Mouse (Mus musculus): ENCODE data around the gene Pmel. TPM values are rescaled to one million over a fixed set of nuclear protein-coding genes. Genes with fewer than 3 reads are reported as not detected.
"Not testable (repeated sequence)": the region's sequence is repeated elsewhere in the genome, so short reads cannot be mapped to it uniquely, and the experiment has no call there.

Gene Pmel
- polyA plus RNA-seq, 1 experiment from 2014 or later = 2.0 TPM

GRCm38 (mm10) chr10:128704491-128705316 is 709 bp downstream of the Pmel start, which contains the start of gene Cdk2:
Gene Cdk2, minus strand, starts transcription at chr10:128705031.
- H3K4me1 ChIP-seq (replicated peaks; ENCODE audit: control insufficient read depth, insufficient read depth) = no peaks in the 10 kb centered on the region
- WGBS = under 1% methylated on average over 58 of the region's 62 CpGs
- no peaks in the 10 kb centered on the region for H3K9me3 ChIP-seq (ENCODE audit: control insufficient read depth, low read length)
- H3K36me3 ChIP-seq (ENCODE audit: control insufficient read depth, insufficient read depth, low read length) = peaks cover 12% of the 10 kb centered on the region; the same call in 1 of the 2 replicates
- H3K9ac ChIP-seq (ENCODE audit: low read length) = peak within 1 kb of the TSS; percentile 77
- peak; percentile 95 for ATAC-seq (ENCODE audit: low FRiP score, low TSS enrichment)
- TF ChIP-seq EP300 (optimal IDR thresholded peaks at IDR 0.05) (no peak), CTCF (IDR thresholded peaks at IDR 0.05; ENCODE audit: low read depth) (no peak)
- DNase-seq (ENCODE audit: low spot score) = peak; percentile 97
- H3K4me3 ChIP-seq (ENCODE audit: low read depth, low read length) = peak within 1 kb of the TSS; percentile 78
- peak within 1 kb of the TSS; percentile 92 for H3K27ac ChIP-seq (replicated peaks)
- H3K4me2 ChIP-seq (replicated peaks; ENCODE audit: low read depth) = peak within 1 kb of the TSS; percentile 84
- H3K27me3 ChIP-seq (ENCODE audit: control insufficient read depth, insufficient read depth, low read length) = no peaks in the 10 kb centered on the region

GRCm38 (mm10) chr10:128705317-128705693 is 1.3 kb downstream of the Pmel start:
- H3K9ac ChIP-seq (ENCODE audit: low read length) = peak overlapping the region; percentile 65
- peak overlapping the region; percentile 78 for H3K4me3 ChIP-seq (ENCODE audit: low read depth, low read length)
- peaks cover 9% of the 10 kb centered on the region; the same call in 1 of the 2 replicates for H3K36me3 ChIP-seq (ENCODE audit: control insufficient read depth, insufficient read depth, low read length)
- no peaks in the 10 kb centered on the region for H3K9me3 ChIP-seq (ENCODE audit: control insufficient read depth, low read length)
- ATAC-seq (ENCODE audit: low FRiP score, low TSS enrichment) (peak; percentile 13; the same call in 1 of the 2 replicates), DNase-seq (ENCODE audit: low spot score) (no peak)
- H3K4me2 ChIP-seq (replicated peaks; ENCODE audit: low read depth) = peak overlapping the region; percentile 84
- H3K4me1 ChIP-seq (replicated peaks; ENCODE audit: control insufficient read depth, insufficient read depth) = no peaks in the 10 kb centered on the region
- H3K27me3 ChIP-seq (ENCODE audit: control insufficient read depth, insufficient read depth, low read length) = no peaks in the 10 kb centered on the region
- peak overlapping the region; percentile 87 for H3K27ac ChIP-seq (replicated peaks)
- WGBS = 8% methylated on average over 11 of the region's 11 CpGs
- TF ChIP-seq CTCF (IDR thresholded peaks at IDR 0.05; ENCODE audit: low read depth) = no peak
- no peak for TF ChIP-seq EP300 (optimal IDR thresholded peaks at IDR 0.05)

GRCm38 (mm10) chr10:128711318-128711717 is 7.3 kb downstream of the Pmel start:
- ATAC-seq (ENCODE audit: low FRiP score, low TSS enrichment) = not testable (repeated sequence)

GRCm38 (mm10) chr10:128715559-128716537 is 11.9 kb downstream of the Pmel start:
- no peak for DNase-seq (ENCODE audit: low spot score)
- Histone ChIP-seq H3K4me1 (replicated peaks; ENCODE audit: control insufficient read depth, insufficient read depth) (no peaks in the 10 kb centered on the region), H3K27me3 (ENCODE audit: control insufficient read depth, insufficient read depth, low read length) (no peaks in the 10 kb centered on the region), H3K4me3 (ENCODE audit: low read depth, low read length) (no peak overlapping the region), H3K36me3 (ENCODE audit: control insufficient read depth, insufficient read depth, low read length) (no peaks in the 10 kb centered on the region; the same call in 1 of the 2 replicates), H3K27ac (replicated peaks) (no peak overlapping the region), H3K4me2 (replicated peaks; ENCODE audit: low read depth) (no peak overlapping the region), H3K9me3 (ENCODE audit: control insufficient read depth, low read length) (no peaks in the 10 kb centered on the region), H3K9ac (ENCODE audit: low read length) (no peak overlapping the region)
- peak; percentile 70 for ATAC-seq (ENCODE audit: low FRiP score, low TSS enrichment)
- TF ChIP-seq EP300 (optimal IDR thresholded peaks at IDR 0.05) (no peak), CTCF (IDR thresholded peaks at IDR 0.05; ENCODE audit: low read depth) (no peak)
- WGBS = 81% methylated on average over 19 of the region's 19 CpGs

More at GRCm38 (mm10) chr10:128711318-128711717, 7.3 kb downstream of the Pmel start:
- not testable (repeated sequence) for H3K4me2 ChIP-seq (replicated peaks; ENCODE audit: low read depth); H3K9me3 ChIP-seq (ENCODE audit: control insufficient read depth, low read length); H3K4me3 ChIP-seq (ENCODE audit: low read depth, low read length); H3K27ac ChIP-seq (replicated peaks); DNase-seq (ENCODE audit: low spot score); H3K27me3 ChIP-seq (ENCODE audit: control insufficient read depth, insufficient read depth, low read length); H3K9ac ChIP-seq (ENCODE audit: low read length); H3K4me1 ChIP-seq (replicated peaks; ENCODE audit: control insufficient read depth, insufficient read depth); H3K36me3 ChIP-seq (ENCODE audit: control insufficient read depth, insufficient read depth, low read length)
- whole genome bisulfite sequencing = 93% methylated on average over 7 of the region's 7 CpGs

GRCm38 (mm10) chr10:128725466-128725865 is 21.5 kb downstream of the Pmel start:
- not testable (repeated sequence) for H3K27ac ChIP-seq (replicated peaks); H3K4me1 ChIP-seq (replicated peaks; ENCODE audit: control insufficient read depth, insufficient read depth); H3K4me3 ChIP-seq (ENCODE audit: low read depth, low read length); H3K4me2 ChIP-seq (replicated peaks; ENCODE audit: low read depth); H3K9me3 ChIP-seq (ENCODE audit: control insufficient read depth, low read length); H3K27me3 ChIP-seq (ENCODE audit: control insufficient read depth, insufficient read depth, low read length); H3K9ac ChIP-seq (ENCODE audit: low read length); ATAC-seq (ENCODE audit: low FRiP score, low TSS enrichment); DNase-seq (ENCODE audit: low spot score); H3K36me3 ChIP-seq (ENCODE audit: control insufficient read depth, insufficient read depth, low read length)
- whole genome bisulfite sequencing = 82% methylated on average over 3 of the region's 4 CpGs
